Mouse (Mus musculus): Measurements from ENCODE around the gene Osbpl2. TPM values are rescaled to one million over a fixed set of nuclear protein-coding genes. Genes with fewer than 3 reads are reported as not detected.

The Osbpl2 gene
- 30.4 and 32.4 TPM in 2 replicates for polyA plus RNA-seq (2015; fragmentation: Nextera tagmentation; extraction: Ambion mirVana)

GRCm38 (mm10) chr2:180118661-180119438, at the start of gene Osbpl2:
Osbpl2 (plus strand) TSS chr2:180119306.
- peak; percentile 99 for ATAC-seq
- H3K27me3 ChIP-seq (replicated peaks; ENCODE audit: control insufficient read depth, insufficient read depth, low read length) = no peaks in the 10 kb centered on the region
- H3K4me1 ChIP-seq (ENCODE audit: control insufficient read depth, insufficient read depth, low read length) = peaks cover 20% of the 10 kb centered on the region
- H3K27ac ChIP-seq (ENCODE audit: low read length) = peak within 1 kb of the TSS; percentile 31
- peak within 1 kb of the TSS; percentile 89 for H3K4me2 ChIP-seq (ENCODE audit: low read depth, low read length)
- H3K9ac ChIP-seq (ENCODE audit: low read depth, low read length) = peak within 1 kb of the TSS; percentile 72
- H3K9me3 ChIP-seq (ENCODE audit: control insufficient read depth, low read length) = no peaks in the 10 kb centered on the region
- no peaks in the 10 kb centered on the region for H3K36me3 ChIP-seq (ENCODE audit: control insufficient read depth, insufficient read depth, low read length)
- WGBS = under 1% methylated on average over 55 of the region's 55 CpGs
- H3K4me3 ChIP-seq (ENCODE audit: low read length) = peak within 1 kb of the TSS; percentile 65

GRCm38 (mm10) chr2:180069770-180070480, 49.2 kb upstream of the Osbpl2 start:
- H3K9ac ChIP-seq (ENCODE audit: low read depth, low read length) = peak overlapping the region; percentile 74
- 0 out of 2 replicates have a peak, but pooled peaks cover 3% of the 10 kb centered on the region for H3K36me3 ChIP-seq (ENCODE audit: control insufficient read depth, insufficient read depth, low read length)
- WGBS = 31% methylated on average over 20 of the region's 20 CpGs
- H3K4me1 ChIP-seq (ENCODE audit: control insufficient read depth, insufficient read depth, low read length) = peaks cover 8% of the 10 kb centered on the region
- H3K27me3 ChIP-seq (replicated peaks; ENCODE audit: control insufficient read depth, insufficient read depth, low read length) = no peaks in the 10 kb centered on the region
- H3K27ac ChIP-seq (ENCODE audit: low read length) = peak overlapping the region; percentile 58
- H3K4me3 ChIP-seq (ENCODE audit: low read length) = peak overlapping the region; percentile 69
- ATAC-seq = peak; percentile 77
- H3K4me2 ChIP-seq (ENCODE audit: low read depth, low read length) = peak overlapping the region; percentile 77
- H3K9me3 ChIP-seq (ENCODE audit: control insufficient read depth, low read length) = no peaks in the 10 kb centered on the region

GRCm38 (mm10) chr2:180070481-180071453, 48.3 kb upstream of the Osbpl2 start, which contains the start of gene Mtg2:
Mtg2 (plus strand) TSS chr2:180070588.
- peak; percentile 98 for ATAC-seq
- Histone ChIP-seq H3K36me3 (ENCODE audit: control insufficient read depth, insufficient read depth, low read length) (0 out of 2 replicates have a peak, but pooled peaks cover 3% of the 10 kb centered on the region), H3K9ac (ENCODE audit: low read depth, low read length) (peak within 1 kb of the TSS; percentile 74), H3K27me3 (replicated peaks; ENCODE audit: control insufficient read depth, insufficient read depth, low read length) (no peaks in the 10 kb centered on the region), H3K9me3 (ENCODE audit: control insufficient read depth, low read length) (no peaks in the 10 kb centered on the region), H3K27ac (ENCODE audit: low read length) (peak within 1 kb of the TSS; percentile 58), H3K4me1 (ENCODE audit: control insufficient read depth, insufficient read depth, low read length) (peaks cover 8% of the 10 kb centered on the region), H3K4me2 (ENCODE audit: low read depth, low read length) (peak within 1 kb of the TSS; percentile 77), H3K4me3 (ENCODE audit: low read length) (peak within 1 kb of the TSS; percentile 69)
- WGBS = 5% methylated on average over 58 of the region's 58 CpGs

GRCm38 (mm10) chr2:180071671-180072070, 47.4 kb upstream of the Osbpl2 start:
- Histone ChIP-seq H3K9me3 (ENCODE audit: control insufficient read depth, low read length) (no peaks in the 10 kb centered on the region), H3K27me3 (replicated peaks; ENCODE audit: control insufficient read depth, insufficient read depth, low read length) (no peaks in the 10 kb centered on the region), H3K36me3 (ENCODE audit: control insufficient read depth, insufficient read depth, low read length) (0 out of 2 replicates have a peak, but pooled peaks cover 3% of the 10 kb centered on the region), H3K4me2 (ENCODE audit: low read depth, low read length) (no peak overlapping the region), H3K4me3 (ENCODE audit: low read length) (no peak overlapping the region), H3K4me1 (ENCODE audit: control insufficient read depth, insufficient read depth, low read length) (peaks cover 8% of the 10 kb centered on the region), H3K27ac (ENCODE audit: low read length) (no peak overlapping the region), H3K9ac (ENCODE audit: low read depth, low read length) (no peak overlapping the region)
- 84% methylated on average over 2 of the region's 2 CpGs for WGBS
- ATAC-seq = no peak

- Histone ChIP-seq H3K9ac (ENCODE audit: low read depth, low read length) (no peak overlapping the region), H3K36me3 (ENCODE audit: control insufficient read depth, insufficient read depth, low read length) (0 out of 2 replicates have a peak, but pooled peaks cover 2% of the 10 kb centered on the region), H3K27ac (ENCODE audit: low read length) (no peak overlapping the region), H3K4me1 (ENCODE audit: control insufficient read depth, insufficient read depth, low read length) (peaks cover 8% of the 10 kb centered on the region), H3K4me3 (ENCODE audit: low read length) (no peak overlapping the region), H3K4me2 (ENCODE audit: low read depth, low read length) (no peak overlapping the region), H3K27me3 (replicated peaks; ENCODE audit: control insufficient read depth, insufficient read depth, low read length) (no peaks in the 10 kb centered on the region), H3K9me3 (ENCODE audit: control insufficient read depth, low read length) (no peaks in the 10 kb centered on the region)
- no peak for ATAC-seq
- 85% methylated on average over 7 of the region's 7 CpGs for WGBS
Measured at GRCm38 (mm10) chr2:180072886-180073285, 46.2 kb upstream of the Osbpl2 start.

- no peaks in the 10 kb centered on the region for H3K9me3 ChIP-seq (ENCODE audit: control insufficient read depth, low read length)
- no peak overlapping the region for H3K9ac ChIP-seq (ENCODE audit: low read depth, low read length)
- no peaks in the 10 kb centered on the region for H3K27me3 ChIP-seq (replicated peaks; ENCODE audit: control insufficient read depth, insufficient read depth, low read length)
- H3K4me2 ChIP-seq (ENCODE audit: low read depth, low read length) = no peak overlapping the region
- WGBS = 75% methylated on average over 3 of the region's 3 CpGs
- no peak for ATAC-seq
- no peaks in the 10 kb centered on the region for H3K4me1 ChIP-seq (ENCODE audit: control insufficient read depth, insufficient read depth, low read length)
- H3K4me3 ChIP-seq (ENCODE audit: low read length) = no peak overlapping the region
- H3K27ac ChIP-seq (ENCODE audit: low read length) = no peak overlapping the region
- H3K36me3 ChIP-seq (ENCODE audit: control insufficient read depth, insufficient read depth, low read length) = peaks cover 8% of the 10 kb centered on the region; the same call in 1 of the 2 replicates
Measured at GRCm38 (mm10) chr2:180077622-180078021, 41.5 kb upstream of the Osbpl2 start.

- no peak for ATAC-seq
- WGBS = 80% methylated on average over 8 of the region's 8 CpGs
- Histone ChIP-seq H3K27ac (ENCODE audit: low read length) (no peak overlapping the region), H3K4me3 (ENCODE audit: low read length) (no peak overlapping the region), H3K27me3 (replicated peaks; ENCODE audit: control insufficient read depth, insufficient read depth, low read length) (no peaks in the 10 kb centered on the region), H3K4me2 (ENCODE audit: low read depth, low read length) (no peak overlapping the region), H3K9me3 (ENCODE audit: control insufficient read depth, low read length) (no peaks in the 10 kb centered on the region), H3K4me1 (ENCODE audit: control insufficient read depth, insufficient read depth, low read length) (no peaks in the 10 kb centered on the region), H3K9ac (ENCODE audit: low read depth, low read length) (no peak overlapping the region), H3K36me3 (ENCODE audit: control insufficient read depth, insufficient read depth, low read length) (peaks cover 8% of the 10 kb centered on the region; the same call in 1 of the 2 replicates)
Measured at GRCm38 (mm10) chr2:180080680-180081079, 38.4 kb upstream of the Osbpl2 start.

GRCm38 (mm10) chr2:180083063-180083462, 36.0 kb upstream of the Osbpl2 start:
- H3K9ac ChIP-seq (ENCODE audit: low read depth, low read length) = no peak overlapping the region
- no peak overlapping the region for H3K4me3 ChIP-seq (ENCODE audit: low read length)
- no peaks in the 10 kb centered on the region for H3K4me1 ChIP-seq (ENCODE audit: control insufficient read depth, insufficient read depth, low read length)
- H3K36me3 ChIP-seq (ENCODE audit: control insufficient read depth, insufficient read depth, low read length) = peaks cover 5% of the 10 kb centered on the region; the same call in 1 of the 2 replicates
- H3K9me3 ChIP-seq (ENCODE audit: control insufficient read depth, low read length) = no peaks in the 10 kb centered on the region
- H3K27me3 ChIP-seq (replicated peaks; ENCODE audit: control insufficient read depth, insufficient read depth, low read length) = no peaks in the 10 kb centered on the region
- H3K4me2 ChIP-seq (ENCODE audit: low read depth, low read length) = no peak overlapping the region
- WGBS = 91% methylated on average over 10 of the region's 10 CpGs
- no peak for ATAC-seq
- H3K27ac ChIP-seq (ENCODE audit: low read length) = no peak overlapping the region
